Mouse (Mus musculus) kidney, embryonic 15.5 days (tissue): ENCODE measurements around the gene Tesc. TPM values are rescaled to one million over a fixed set of nuclear protein-coding genes. Genes with fewer than 3 reads are reported as not detected.

Experiments
- ATAC-seq: fragments of 200-750 bp; cut with Nextera tagmentation; replicated peaks from 2 replicates; pipeline ENCODE4 v1.8.0; 2017; ENCODE audit warnings: moderate TSS enrichment; ENCODE audit not compliant: low FRiP score
- H3K27ac ChIP-seq: fragments of 300-500 bp; sonication (generic); 2 replicates; pipeline ENCODE4 v1.5.1; 2015; ENCODE audit warnings: mild to moderate bottlenecking, inconsistent platforms
- H3K27me3 ChIP-seq: fragments of 300-500 bp; sonication (generic); 2 replicates; pipeline ENCODE4 v1.6.1; 2015; ENCODE audit warnings: inconsistent platforms
- H3K36me3 ChIP-seq: fragments of 300-500 bp; sonication (generic); 2 replicates; pipeline ENCODE4 v1.6.1; 2015; ENCODE audit warnings: inconsistent platforms
- H3K4me1 ChIP-seq: fragments of 300-500 bp; sonication (generic); 2 replicates; pipeline ENCODE4 v1.6.1; 2015; ENCODE audit warnings: inconsistent platforms
- H3K4me2 ChIP-seq: fragments of 300-500 bp; sonication (generic); 2 replicates; pipeline ENCODE4 v1.6.1; 2015; ENCODE audit warnings: moderate library complexity, mild to moderate bottlenecking, inconsistent platforms
- H3K4me3 ChIP-seq: fragments of 300-500 bp; sonication (generic); replicated peaks from 2 replicates; pipeline ENCODE4 v1.5.1; 2015; ENCODE audit warnings: mild to moderate bottlenecking, inconsistent platforms
- H3K9ac ChIP-seq: fragments of 300-500 bp; sonication (generic); 2 replicates; pipeline ENCODE4 v1.6.1; 2015; ENCODE audit warnings: mild to moderate bottlenecking, inconsistent platforms
- H3K9me3 ChIP-seq: fragments of 300-500 bp; sonication (generic); replicated peaks from 2 replicates; pipeline ENCODE4 v1.6.1; 2016; ENCODE audit warnings: inconsistent platforms
- WGBS: fragments of 180-500 bp; shearing (Covaris S2); methylation state at CpG from one replicate; pipeline ENCODE4 v1.1.7; 2015; ENCODE audit warnings: mixed read lengths; 5-methylcytosine and 5-hydroxymethylcytosine counted together
- polyA plus RNA-seq: library from polyadenylated mRNA; unstranded; fragments of >200 nt; fragmentation: Nextera tagmentation; extraction: Ambion mirVana; gene quantifications from 2 replicates; pipeline ENCODE4 v1.2.1, GENCODE M21; 2015

The Tesc gene
- polyA plus RNA-seq, 1 experiment from 2014 or later, result 17.1 TPM

DNA sequence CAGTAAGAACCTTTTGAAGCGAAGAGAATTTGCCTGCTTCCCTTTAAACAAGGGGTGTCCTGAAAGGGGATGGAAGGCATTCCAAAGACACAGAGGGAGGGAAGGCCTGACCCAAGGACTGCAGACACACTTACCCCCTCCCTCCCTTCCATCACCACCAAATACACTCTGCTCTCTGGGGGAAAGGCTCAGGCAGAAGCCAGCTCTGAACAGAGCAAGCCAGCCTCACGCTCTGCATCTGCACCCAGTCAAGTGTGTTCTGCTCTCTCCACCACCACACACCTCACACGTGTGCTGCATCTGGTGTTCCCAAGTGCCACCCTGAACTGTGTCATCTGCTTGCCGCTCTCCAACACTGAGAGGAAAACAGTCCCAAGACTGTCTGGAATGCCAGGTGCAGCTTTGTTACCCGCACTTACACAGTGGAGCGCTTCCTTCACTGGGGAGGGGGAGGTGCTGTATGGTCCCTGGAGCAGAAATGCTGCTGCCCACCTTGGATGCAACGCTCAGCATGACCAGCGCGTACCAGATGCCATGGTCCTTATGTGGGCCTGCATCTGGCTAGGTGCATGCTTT, 53.9 kb downstream of the Tesc start:
- Histone ChIP-seq H3K9ac (no peak overlapping the region), H3K27ac (no peak overlapping the region), H3K4me3 (no peak overlapping the region), H3K9me3 (no peaks in the 10 kb centered on the region), H3K4me1 (peaks cover 33% of the 10 kb centered on the region), H3K4me2 (no peak overlapping the region), H3K27me3 (no peaks in the 10 kb centered on the region), H3K36me3 (peaks cover 30% of the 10 kb centered on the region)
- ATAC-seq, result no peak
- WGBS, result 81% methylated on average over 9 of the region's 9 CpGs

- Histone ChIP-seq H3K36me3 (peaks cover 24% of the 10 kb centered on the region), H3K27me3 (no peaks in the 10 kb centered on the region), H3K4me2 (no peak overlapping the region), H3K9me3 (no peaks in the 10 kb centered on the region), H3K9ac (no peak overlapping the region), H3K27ac (no peak overlapping the region), H3K4me1 (peaks cover 38% of the 10 kb centered on the region), H3K4me3 (no peak overlapping the region)
- WGBS, result 76% methylated on average over 6 of the region's 6 CpGs
- ATAC-seq, result no peak
These were observed 54.5 kb downstream of the Tesc start for GRCm38 (mm10) chr5:118081996-118082395.

DNA sequence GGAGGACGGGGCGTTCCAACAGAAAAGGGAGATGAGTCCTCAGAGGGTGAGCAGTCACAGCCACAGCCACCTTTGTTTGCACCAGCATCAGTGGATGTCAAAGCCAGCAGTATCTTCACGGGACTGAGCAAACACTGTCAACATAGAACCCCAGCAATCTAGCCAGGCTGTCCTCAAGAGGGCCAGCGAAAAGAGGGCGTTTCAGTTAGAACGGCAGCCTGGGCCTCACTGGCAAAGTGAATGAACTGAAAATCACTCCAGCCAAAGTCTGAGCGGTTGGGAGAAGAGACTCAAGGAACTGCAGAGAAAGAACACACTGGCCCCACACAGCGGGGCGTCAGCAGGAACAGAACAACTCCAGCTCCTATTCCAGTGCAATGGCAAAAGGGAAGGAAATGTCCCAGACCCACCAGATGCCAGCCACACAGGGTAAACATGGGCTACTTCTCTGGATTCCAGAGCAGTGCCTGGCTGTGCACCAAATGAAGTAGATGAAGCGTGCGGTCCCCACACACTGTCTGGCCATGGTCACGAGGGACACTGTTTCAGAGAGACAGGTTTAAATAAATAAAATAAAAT, 55.6 kb downstream of the Tesc start:
- H3K4me3 ChIP-seq, result no peak overlapping the region
- WGBS, result 70% methylated on average over 12 of the region's 12 CpGs
- no peak overlapping the region for H3K4me2 ChIP-seq
- H3K27me3 ChIP-seq, result no peaks in the 10 kb centered on the region
- H3K4me1 ChIP-seq, result peaks cover 44% of the 10 kb centered on the region
- H3K9ac ChIP-seq, result no peak overlapping the region
- no peaks in the 10 kb centered on the region for H3K9me3 ChIP-seq
- peaks cover 18% of the 10 kb centered on the region for H3K36me3 ChIP-seq
- ATAC-seq, result no peak
- peak overlapping the region; percentile 5; the same call in 1 of the 2 replicates for H3K27ac ChIP-seq

- H3K27ac ChIP-seq, result no peak overlapping the region; the same call in 1 of the 2 replicates
- no peaks in the 10 kb centered on the region for H3K27me3 ChIP-seq
- H3K36me3 ChIP-seq, result peaks cover 9% of the 10 kb centered on the region
- no peak for ATAC-seq
- no peak overlapping the region for H3K4me2 ChIP-seq
- H3K9me3 ChIP-seq, result no peaks in the 10 kb centered on the region
- no peak overlapping the region for H3K4me3 ChIP-seq
- peaks cover 46% of the 10 kb centered on the region for H3K4me1 ChIP-seq
- no peak overlapping the region for H3K9ac ChIP-seq
- WGBS, result 75% methylated on average over 10 of the region's 10 CpGs
These were observed 56.7 kb downstream of the Tesc start for GRCm38 (mm10) chr5:118084171-118084727.

DNA sequence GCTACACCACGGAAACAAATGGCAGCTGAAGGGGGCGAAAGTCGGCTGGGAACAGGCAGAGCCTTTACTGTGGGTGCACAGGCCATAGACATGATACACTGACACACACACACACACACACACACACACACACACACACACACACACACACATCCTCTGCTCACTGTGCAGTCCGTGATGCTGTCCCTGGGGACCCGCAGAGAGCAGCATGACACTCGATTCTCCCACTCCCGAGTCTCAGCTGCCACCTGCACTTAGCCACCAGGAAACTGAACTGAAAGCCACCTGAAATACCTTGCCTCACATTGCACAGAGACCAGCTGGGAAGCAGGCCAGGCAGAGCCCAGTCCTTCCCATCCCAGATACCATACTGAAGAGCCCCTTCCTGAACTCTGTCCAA, 57.8 kb downstream of the Tesc start:
- Histone ChIP-seq H3K4me1 (peaks cover 40% of the 10 kb centered on the region), H3K27ac (no peak overlapping the region), H3K27me3 (no peaks in the 10 kb centered on the region), H3K9ac (no peak overlapping the region), H3K9me3 (no peaks in the 10 kb centered on the region), H3K4me3 (no peak overlapping the region), H3K36me3 (peaks cover 9% of the 10 kb centered on the region), H3K4me2 (no peak overlapping the region)
- no peak for ATAC-seq
- 64% methylated on average over 7 of the region's 7 CpGs for WGBS

DNA sequence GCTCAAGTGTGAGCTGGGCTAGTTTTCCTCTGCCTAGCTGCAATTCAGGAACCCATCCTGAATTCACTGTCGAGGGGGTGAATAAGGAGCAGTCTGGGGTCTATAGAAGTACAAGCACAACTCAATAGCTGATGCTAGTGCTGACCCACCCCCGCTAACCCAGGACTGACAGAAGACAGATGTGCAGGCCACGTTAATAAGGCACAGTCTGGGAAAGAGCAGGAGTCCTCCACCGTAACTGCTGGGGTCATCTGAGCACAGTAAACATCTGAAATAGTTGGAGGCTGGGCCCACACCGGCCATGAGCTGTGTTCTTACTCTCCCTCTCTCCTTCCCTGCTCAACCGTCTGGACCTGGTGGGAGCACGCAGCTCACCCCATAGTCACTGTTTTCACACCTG, 59.4 kb downstream of the Tesc start:
- Histone ChIP-seq H3K4me2 (no peak overlapping the region), H3K9ac (no peak overlapping the region), H3K27ac (peak overlapping the region; percentile 2; the same call in 1 of the 2 replicates), H3K9me3 (no peaks in the 10 kb centered on the region), H3K4me1 (peaks cover 34% of the 10 kb centered on the region), H3K36me3 (peaks cover 26% of the 10 kb centered on the region), H3K4me3 (no peak overlapping the region), H3K27me3 (no peaks in the 10 kb centered on the region)
- no peak for ATAC-seq
- 28% methylated on average over 7 of the region's 7 CpGs for WGBS

GRCm38 (mm10) chr5:118089102-118089501, 61.6 kb downstream of the Tesc start:
- no peaks in the 10 kb centered on the region for H3K27me3 ChIP-seq
- H3K4me2 ChIP-seq, result no peak overlapping the region
- no peak overlapping the region for H3K4me3 ChIP-seq
- peak; percentile 70 for ATAC-seq
- no peak overlapping the region for H3K9ac ChIP-seq
- no peak overlapping the region for H3K27ac ChIP-seq
- H3K36me3 ChIP-seq, result peaks cover 42% of the 10 kb centered on the region
- H3K4me1 ChIP-seq, result peaks cover 20% of the 10 kb centered on the region
- WGBS, result 47% methylated on average over 7 of the region's 7 CpGs
- no peaks in the 10 kb centered on the region for H3K9me3 ChIP-seq

GRCm38 (mm10) chr5:118090101-118090500, 62.6 kb downstream of the Tesc start:
- H3K9ac ChIP-seq, result no peak overlapping the region
- H3K4me2 ChIP-seq, result no peak overlapping the region
- H3K9me3 ChIP-seq, result no peaks in the 10 kb centered on the region
- H3K27me3 ChIP-seq, result no peaks in the 10 kb centered on the region
- ATAC-seq, result no peak
- H3K4me1 ChIP-seq, result peaks cover 20% of the 10 kb centered on the region
- no peak overlapping the region for H3K27ac ChIP-seq
- WGBS, result 97% methylated on average over 6 of the region's 6 CpGs
- no peak overlapping the region for H3K4me3 ChIP-seq
- H3K36me3 ChIP-seq, result peaks cover 52% of the 10 kb centered on the region

DNA sequence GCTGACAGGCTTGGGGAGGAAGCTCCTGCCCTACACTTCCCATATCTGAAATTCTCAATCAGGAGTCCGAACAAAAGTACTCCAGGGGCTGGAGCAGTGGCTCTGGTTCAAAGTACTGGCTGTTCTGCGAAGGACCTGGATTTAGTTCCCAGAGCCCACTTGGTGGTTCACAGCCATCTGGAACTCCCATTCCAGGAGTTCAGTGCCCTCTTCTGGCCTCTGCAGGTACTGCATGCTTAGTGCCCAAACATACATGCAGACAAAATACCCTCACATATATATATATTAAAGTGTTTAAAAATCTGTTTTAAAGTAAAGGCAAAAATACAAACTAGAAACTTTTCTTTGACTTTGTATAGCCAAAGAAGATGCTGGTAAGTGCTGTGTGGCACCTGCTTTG, 63.3 kb downstream of the Tesc start:
- H3K36me3 ChIP-seq, result peaks cover 60% of the 10 kb centered on the region
- no peak for ATAC-seq

DNA sequence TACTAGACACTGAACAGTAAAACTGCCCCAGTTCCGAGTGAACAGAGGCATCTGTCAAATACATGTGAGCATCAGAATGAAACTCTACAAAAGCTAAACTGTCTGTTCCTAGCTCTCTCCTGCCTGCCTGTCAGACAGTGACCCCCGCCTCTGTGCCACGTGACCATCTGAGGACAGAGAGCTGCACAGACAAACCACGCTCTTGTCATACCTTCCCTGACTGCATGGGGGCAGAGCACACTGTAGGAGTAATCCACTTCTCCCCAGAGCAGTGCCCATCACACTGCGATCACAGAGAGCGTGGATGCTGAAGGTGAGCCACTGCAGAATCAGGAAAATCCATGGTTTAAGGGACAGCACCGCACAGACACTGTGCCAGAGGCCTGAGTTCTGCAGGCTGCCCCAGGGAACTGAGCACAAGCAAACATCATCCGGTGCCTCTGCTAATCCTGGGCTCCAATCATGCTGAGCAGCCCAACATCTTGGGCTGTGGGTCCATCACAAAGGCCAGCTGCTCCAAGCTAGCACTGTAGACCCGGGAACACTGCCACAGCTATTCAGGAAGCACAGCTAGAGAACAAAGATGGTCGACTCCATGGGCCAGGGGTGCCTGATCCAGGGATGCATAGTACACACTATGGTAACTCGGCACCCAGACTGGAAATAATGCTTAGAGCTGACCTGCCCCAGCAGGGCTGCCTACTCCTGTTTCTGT, 65.9 kb downstream of the Tesc start:
- no peak for ATAC-seq

More for the DNA sequence above, 63.3 kb downstream of the Tesc start:
- H3K27me3 ChIP-seq, result no peaks in the 10 kb centered on the region
- peaks cover 20% of the 10 kb centered on the region for H3K4me1 ChIP-seq
- H3K9me3 ChIP-seq, result no peaks in the 10 kb centered on the region
- WGBS, result 98% methylated on average over 2 of the region's 2 CpGs
- no peak overlapping the region for H3K4me3 ChIP-seq
- no peak overlapping the region for H3K4me2 ChIP-seq
- H3K27ac ChIP-seq, result no peak overlapping the region
- no peak overlapping the region for H3K9ac ChIP-seq

DNA sequence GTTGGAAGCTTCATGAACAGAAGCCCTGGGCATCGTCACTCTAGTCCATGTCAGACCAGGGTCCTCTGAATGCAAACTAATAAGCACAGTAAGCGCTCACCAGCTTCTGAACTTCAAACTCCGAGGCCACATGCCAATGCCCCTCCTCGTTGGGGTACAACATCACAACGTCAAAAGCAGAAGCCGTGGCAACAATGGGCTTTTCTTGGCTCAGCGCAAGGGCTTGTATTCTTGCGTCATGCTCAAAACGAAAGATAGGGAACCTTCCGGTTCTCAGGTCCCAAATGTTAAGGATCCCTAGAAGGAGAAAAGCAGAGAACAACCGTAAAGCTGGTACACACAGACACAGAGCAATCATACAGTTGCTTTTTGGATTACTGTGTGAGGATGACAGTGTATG, 67.9 kb downstream of the Tesc start:
- H3K27ac ChIP-seq, result no peak overlapping the region
- peaks cover 80% of the 10 kb centered on the region for H3K36me3 ChIP-seq
- H3K4me3 ChIP-seq, result no peak overlapping the region
- H3K9me3 ChIP-seq, result no peaks in the 10 kb centered on the region
- 91% methylated on average over 11 of the region's 11 CpGs for WGBS
- H3K4me2 ChIP-seq, result no peak overlapping the region
- no peaks in the 10 kb centered on the region for H3K27me3 ChIP-seq
- H3K9ac ChIP-seq, result no peak overlapping the region
- no peaks in the 10 kb centered on the region for H3K4me1 ChIP-seq
- no peak for ATAC-seq

More for the DNA sequence above, 65.9 kb downstream of the Tesc start:
- no peak overlapping the region for H3K27ac ChIP-seq
- 0 out of 2 replicates have a peak, but pooled peaks cover 6% of the 10 kb centered on the region for H3K4me1 ChIP-seq
- no peak overlapping the region for H3K9ac ChIP-seq
- no peaks in the 10 kb centered on the region for H3K27me3 ChIP-seq
- no peak overlapping the region for H3K4me2 ChIP-seq
- H3K36me3 ChIP-seq, result peaks cover 80% of the 10 kb centered on the region
- H3K9me3 ChIP-seq, result no peaks in the 10 kb centered on the region
- H3K4me3 ChIP-seq, result no peak overlapping the region
- WGBS, result 80% methylated on average over 11 of the region's 11 CpGs

DNA sequence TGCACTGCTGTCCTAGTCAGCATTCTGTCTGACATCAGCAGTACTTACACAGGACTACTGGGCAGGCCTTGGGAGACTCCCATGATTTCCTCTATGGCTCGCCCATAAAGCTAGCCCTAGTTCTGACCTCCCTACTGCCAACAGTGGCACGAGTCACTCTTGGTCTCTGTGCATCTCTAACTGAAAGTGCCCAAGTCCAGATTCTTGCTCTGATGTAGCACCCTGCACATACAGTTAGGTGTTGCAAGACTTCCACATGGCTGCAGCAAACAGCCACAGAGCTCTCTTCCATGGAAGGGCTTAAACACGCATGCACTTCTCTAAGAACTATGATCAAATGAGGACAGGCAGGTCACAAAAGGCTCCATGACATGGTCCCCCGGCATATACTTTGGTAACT, 68.3 kb downstream of the Tesc start:
- Histone ChIP-seq H3K4me2 (no peak overlapping the region), H3K9me3 (no peaks in the 10 kb centered on the region), H3K27ac (no peak overlapping the region), H3K4me3 (no peak overlapping the region), H3K4me1 (no peaks in the 10 kb centered on the region), H3K36me3 (peaks cover 80% of the 10 kb centered on the region), H3K9ac (no peak overlapping the region), H3K27me3 (no peaks in the 10 kb centered on the region)
- no peak for ATAC-seq
- 83% methylated on average over 4 of the region's 4 CpGs for WGBS
